Mouse (Mus musculus) megakaryocyte progenitor cell, adult 5-6 weeks (primary cell): ENCODE measurements around the gene Prdm5. TPM values are rescaled to one million over a fixed set of nuclear protein-coding genes. Genes with fewer than 3 reads are reported as not detected.

Source experiments
- ATAC-seq: replicated peaks from 2 replicates; pipeline ENCODE4 v1.8.0; 2016; ENCODE audit warnings: mild to moderate bottlenecking, moderate TSS enrichment, inconsistent platforms; ENCODE audit not compliant: poor library complexity
- total RNA-seq, 2 experiments: library from RNA; stranded (forward) in 1 of 2; stranded (reverse) in 1 of 2; fragments of 157-497, 149-512 nt in 1 of 2; fragments of 200-1000 nt in 1 of 2; gene quantifications; 2 replicates each; pipeline versions ENCODE4 v1.2.3 to v1.2.4; 2015 to 2017

The Prdm5 gene
- total RNA-seq (2015) (11.0 and 15.6 TPM in 2 replicates), total RNA-seq (2017) (13.0 and 13.9 TPM in 2 replicates)

DNA sequence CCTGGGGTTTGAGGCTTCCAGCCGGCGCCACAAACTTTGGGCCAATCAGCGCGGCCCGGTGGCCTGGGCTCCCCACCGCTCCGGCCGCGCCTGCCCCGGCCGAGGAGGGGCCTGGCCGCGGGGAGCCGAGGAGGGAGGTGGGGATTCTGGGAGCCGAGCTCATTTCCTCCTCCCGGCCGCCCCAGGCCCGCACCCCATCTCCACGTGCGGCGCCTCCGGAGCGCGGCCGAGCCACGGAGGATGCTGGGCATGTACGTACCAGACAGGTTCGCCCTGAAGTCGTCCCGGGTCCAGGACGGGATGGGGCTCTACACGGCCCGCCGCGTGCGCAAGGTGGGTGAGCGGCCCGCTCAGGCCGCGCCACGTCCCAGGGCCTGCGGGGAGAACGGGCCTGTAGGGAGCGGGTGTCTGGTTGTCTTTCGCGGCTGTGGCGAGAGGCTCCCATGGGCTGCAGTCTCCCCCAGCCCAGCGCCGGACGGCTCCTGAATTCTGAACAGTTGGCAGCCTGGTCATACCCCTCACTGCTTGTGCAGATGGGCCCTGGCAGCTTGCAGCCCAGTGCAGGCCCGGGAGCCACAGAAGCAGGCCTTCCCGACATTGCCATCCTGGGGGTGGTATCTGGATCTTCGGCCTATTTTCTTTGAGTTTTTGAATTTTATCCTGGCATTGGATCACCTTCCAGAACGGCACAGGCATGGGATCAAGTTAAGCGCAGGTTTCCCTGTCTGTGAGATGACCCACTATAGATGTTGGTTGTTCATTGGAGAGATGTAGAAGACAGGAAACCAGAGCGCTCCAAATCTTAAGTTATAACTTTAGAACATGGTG, at the start of gene Prdm5:
Gene Prdm5 (plus strand): TSS at position 128 of the 828 bp plus-strand sequence.
- ATAC-seq = peak; percentile 82

DNA sequence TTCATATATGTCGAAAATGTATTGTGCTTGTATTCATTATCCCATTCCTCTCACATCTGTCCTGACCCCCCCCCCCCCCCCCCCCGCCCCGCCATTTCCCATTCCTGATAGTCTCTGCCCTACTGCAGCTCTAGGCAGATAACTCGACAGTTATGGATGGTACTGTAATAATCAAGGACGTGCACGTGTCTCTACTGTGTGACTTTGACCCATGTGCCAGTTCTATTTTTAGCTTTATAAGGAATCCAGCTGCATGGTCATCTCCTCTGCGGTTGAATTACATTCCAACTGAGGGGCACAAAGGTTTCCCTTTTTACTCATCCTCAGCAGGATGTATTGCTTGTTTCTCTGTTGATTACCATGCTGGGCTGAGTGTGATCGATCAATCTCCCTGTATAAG, 39.3 kb upstream of the Prdm5 start:
- ATAC-seq = no peak

DNA sequence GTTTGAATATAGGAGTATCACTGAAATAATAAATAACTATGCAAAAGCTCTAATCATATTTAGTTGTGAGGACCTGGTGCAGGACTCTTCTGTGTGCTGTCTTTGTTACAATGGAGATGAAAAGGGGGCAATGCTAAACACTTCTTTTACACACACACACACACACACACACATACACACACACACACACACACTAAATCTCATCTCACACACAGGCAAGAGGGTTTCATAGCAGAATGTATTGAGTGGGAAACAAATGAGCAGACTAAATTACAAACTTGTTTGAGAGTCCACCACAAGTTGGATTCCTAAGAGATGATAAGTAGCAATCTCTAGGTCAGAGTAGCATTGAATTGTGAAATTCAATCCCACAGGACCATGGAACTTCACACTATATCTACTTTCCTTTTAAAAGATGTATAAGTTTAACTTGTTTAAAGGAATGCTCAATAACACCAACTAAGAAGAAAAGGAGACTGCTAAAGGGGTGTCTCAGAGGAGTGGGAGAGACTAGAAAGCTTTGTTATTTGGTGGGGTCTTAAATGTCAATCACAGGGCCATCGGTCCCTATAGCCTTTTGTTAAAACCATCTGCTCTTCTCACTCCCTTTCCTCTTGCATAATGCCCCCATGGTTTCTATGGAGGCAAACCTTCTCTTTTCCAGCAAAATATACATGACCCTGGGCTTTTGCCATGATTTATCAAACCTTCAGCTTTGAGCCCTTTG, 35.5 kb upstream of the Prdm5 start:
- no peak for ATAC-seq

DNA sequence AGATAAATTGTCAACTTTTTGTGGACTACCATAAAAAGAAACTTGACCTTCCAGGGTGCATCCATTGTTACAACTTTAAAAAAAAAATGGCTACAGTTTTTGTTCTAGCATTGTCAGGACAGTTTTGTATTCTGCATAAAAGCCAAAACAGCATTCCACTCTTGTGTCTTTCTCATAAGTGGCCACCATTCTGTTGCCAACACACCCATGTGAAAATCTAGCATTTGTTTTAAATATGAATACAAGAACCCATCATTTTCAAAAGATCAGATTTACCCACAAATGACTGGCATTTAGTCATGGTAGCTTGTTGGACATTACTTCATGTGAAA, 35.0 kb upstream of the Prdm5 start:
- no peak for ATAC-seq

DNA sequence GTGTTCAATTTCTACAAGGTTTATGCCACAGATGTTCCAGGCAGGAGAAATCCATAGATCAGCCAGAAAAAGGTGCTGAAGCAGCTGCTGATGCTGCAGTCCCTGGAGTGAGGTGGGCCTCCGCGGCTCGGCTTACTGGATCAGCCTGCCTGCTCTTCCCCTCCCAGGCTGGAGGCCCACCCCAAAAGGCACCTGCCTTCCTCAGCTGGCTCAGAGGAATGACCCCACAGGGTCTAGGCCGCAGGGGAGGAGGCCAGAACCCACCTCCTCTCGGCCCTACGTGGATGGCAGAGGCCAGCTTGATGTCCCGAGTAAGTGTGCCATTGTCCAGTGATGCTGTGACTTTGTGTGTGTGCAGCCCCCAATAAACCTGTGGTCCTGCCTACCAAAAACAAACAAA, 20.6 kb upstream of the Prdm5 start:
- ATAC-seq = no peak

DNA sequence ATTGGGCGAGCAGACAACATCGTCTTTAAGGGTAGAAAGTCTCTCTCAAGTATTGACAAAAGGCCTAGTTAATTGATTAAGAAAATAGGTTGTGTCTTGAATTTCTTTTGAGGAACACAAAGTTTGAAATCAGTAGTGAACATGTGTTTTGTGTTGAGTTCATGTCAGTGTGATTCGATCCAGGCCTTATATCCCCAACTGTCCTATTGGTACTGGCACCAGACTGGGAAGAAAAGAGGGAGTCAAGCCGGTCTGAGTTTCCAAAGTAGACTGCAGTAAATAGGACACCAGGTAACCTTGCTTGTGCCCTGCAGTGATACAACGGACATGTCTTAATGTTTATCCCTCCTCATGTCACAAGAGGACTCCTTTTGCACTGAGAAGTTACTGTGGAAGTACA, 19.6 kb upstream of the Prdm5 start:
- no peak for ATAC-seq

DNA sequence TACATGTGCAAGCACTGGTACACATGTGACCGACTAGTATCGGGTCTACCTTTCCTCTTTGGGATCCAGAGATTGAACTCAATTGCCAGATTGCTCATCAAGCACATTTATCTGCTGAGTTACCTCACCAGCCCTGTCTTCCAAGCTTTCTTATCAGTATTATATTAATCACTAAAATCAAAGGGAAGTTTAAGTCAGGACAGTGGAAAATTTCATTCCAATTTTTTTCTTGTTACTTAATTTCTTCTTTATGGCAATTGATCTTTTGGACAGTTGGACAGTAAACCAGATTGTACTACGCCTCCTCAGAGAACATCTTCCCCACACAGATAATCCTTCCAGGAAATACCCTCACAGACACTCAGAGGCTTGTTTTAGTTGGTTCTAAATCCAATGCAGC, 18.7 kb upstream of the Prdm5 start:
- no peak for ATAC-seq

DNA sequence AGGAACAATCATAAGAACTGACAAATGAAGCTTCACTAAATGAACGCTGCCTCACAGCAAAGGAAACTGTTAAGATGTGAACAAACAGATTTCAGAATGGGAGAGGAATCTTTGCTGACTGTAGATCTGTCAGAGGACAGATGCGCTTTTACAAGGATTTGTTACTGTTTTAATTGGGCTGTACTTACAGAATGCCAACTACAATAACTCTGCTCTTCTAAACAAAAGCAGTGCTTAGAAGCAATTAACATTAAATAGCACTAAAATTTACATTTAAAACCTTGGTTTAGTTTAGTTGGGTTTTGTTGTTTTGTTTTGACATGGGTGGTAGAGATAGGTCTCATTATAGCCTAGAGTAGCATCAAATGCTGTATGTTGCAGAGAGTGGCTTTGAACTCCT, 14.3 kb upstream of the Prdm5 start:
- no peak for ATAC-seq

DNA sequence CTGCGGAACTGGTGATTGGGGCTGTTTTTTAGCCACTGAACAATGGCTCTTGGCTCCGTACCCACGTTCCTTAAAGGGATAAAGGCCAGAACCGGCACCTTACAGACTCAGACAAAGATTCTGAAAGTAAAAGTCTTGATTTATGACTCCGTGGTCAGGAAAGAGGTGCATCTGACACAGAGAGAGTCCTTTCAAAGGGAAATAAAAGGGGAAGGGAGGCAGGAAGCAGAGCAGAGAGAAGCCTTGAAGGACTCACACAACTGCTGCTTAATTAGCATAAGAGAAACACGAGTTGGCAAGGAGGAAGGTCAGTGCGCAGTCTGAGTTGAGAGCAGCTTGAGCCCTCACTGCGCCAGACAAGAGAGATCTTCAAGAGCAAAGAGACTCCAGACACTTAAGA, 13.7 kb upstream of the Prdm5 start:
- ATAC-seq = peak; percentile 95

DNA sequence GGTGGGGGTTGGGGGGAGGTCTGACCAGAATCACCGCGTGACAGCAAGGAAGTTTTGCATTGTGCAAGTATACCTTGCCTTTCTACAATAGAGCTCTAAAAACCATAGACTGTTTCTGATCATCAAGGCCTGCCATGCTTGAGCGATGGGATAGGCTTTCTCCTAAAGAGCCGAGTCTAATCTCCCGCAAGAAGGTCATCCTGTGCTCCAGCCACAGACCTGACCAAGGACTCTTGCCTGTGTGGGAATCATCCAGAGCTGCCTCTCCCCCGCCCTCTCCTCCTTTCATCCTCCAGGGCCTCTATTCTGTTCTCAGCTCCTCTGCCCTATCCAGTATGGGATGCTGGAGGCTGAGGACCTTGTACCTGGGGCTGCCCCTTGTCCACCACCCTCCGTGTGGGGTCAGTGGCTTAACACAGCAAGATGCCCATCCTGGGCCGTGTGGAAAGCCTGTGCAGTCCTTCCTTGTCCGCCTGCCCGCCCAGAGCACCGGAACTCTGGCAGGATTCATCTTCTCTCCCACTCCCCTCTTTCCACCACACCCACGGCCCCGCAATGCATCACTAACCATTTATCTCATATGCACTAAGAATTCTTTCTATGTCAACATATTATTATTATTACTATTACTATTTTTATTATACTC, 12.9 kb upstream of the Prdm5 start:
- ATAC-seq = no peak

DNA sequence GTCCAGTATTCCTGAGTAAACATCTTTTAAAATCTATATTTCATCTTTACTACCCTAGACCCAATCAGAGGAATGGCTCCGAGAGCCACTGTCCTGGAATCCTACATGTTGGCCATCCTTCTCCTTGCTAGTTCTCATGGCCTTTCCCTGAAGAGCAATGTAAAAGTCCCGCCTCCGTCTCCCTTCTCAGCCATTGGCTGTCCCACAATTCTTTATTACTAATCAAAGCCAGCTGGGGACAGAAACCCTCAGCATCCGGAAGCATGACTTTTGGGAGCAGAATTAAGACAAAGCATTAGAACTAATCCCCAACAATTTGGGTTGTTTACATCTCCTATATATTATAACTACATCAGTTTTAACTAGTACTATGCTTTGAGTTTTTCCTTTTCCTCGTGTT, 10.9 kb upstream of the Prdm5 start:
- ATAC-seq = no peak

DNA sequence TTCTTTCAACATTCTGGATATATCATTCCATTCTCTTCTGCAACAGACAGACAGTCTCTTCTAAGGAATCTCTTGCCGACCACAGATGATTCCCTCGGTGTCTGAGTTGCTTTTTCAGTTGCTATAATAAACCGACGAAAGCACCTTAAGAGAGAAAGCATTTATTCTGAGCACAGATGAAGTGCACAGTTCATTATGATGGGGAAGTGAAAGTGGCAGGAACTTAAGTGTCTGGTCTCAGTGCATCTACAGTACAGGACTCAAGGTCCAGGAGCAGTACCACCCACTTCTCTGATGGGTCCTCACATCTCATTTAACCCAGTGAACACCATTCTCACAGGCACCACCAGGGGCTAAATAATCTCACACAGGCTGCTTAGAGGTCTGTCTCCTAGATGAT, 5.2 kb upstream of the Prdm5 start:
- ATAC-seq = peak; percentile 90

DNA sequence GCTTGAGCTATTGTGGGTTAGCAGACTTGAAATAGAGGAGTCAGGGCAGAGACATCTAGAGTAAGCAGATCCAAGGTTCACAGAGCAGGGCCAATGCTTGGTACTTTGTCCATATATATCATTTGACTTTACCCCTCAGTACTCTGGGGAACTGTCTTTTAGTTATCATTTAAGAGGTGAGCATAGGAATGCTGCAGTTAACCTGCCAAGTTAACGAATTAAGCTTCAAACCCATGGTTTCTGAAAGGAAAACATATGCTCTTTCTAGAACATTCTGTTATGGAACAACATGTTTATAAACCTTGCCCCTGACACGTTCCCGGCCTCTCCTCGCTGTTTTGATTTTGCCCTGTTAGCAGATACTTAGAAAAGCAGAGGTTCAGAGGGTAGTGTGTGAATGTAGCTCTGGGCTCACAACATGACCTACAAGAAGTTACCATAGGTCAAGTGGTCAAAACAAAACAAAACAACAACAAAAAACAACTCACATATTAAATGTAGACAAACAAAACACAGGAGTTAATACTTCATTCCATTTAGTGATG, 973 bp downstream of the Prdm5 start:
- ATAC-seq = no peak

DNA sequence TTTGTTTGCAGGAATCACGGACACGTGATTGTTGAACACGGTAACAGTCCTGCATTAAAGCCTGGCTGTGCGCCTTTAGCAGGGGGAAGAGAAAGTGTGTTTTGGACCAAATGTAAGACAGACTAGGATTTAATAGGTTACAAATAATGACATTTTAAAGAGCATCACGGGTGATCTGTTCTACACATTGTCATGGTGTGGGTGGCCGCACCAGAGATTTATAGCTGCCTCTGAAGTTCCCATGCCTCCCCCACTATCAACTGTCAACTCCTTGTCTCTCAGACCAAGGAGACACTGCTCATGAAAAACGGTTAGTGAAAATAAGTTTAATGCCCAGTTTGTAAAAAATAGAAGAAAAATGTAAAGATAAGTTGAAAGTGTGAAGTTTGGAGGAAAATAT, 2.7 kb downstream of the Prdm5 start:
- no peak for ATAC-seq

DNA sequence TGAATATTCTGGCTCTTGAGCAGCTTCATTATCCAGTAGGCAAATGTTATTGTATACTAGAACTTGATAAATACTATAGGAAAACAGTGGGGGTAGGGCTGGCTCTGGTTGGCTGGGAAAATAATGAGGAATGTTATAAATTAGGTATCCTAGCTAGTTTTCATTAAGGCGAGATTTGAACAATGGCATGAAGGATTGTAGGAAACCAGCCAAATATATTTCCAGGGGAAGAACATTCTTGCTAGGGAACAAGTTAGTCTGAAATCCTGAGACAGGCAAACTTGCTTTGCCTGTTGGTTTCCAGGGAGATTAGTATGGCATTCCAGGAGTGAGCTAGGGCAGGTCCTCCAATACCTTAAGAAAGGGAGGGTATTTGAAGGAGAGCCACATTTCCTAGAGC, 4.9 kb downstream of the Prdm5 start:
- ATAC-seq = no peak

DNA sequence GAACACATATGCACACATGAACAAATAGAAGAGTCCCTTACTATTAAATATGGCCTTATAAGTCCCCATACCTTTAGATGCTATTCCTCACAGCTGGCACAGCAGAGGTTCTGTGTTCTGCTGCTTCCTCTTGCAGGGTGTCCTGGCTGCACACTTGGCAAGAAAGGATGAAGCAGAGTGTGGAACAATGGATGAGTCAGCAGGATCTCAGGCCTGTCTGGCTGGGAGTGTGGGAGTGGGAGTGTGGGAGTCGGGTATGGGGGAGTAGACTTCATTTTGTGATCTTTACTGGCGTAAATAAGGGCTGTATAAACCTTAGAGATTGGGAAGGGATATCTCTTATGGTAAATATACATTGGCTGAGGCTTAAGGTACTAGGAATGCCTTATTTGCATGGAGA, 14.1 kb downstream of the Prdm5 start:
- no peak for ATAC-seq

DNA sequence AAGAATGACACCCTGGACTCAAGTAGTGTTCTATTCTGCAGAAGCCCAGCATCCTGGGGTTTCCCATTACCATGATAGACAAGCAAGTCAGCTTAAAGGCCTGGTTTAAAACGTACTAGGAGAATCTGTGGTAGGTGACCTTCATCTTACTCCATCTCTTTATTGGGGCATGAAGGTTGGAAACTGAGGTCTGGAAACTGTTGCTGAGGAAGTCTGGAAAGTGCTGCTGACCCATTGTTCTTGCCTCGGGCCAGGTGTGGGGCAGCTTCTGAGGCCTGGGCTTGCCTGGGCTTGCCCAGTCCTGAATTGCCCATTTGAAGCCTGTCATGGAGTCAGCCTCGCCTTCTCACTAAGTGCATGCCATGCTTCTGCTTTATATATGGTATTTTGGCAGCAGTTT, 17.8 kb downstream of the Prdm5 start:
- ATAC-seq = no peak

DNA sequence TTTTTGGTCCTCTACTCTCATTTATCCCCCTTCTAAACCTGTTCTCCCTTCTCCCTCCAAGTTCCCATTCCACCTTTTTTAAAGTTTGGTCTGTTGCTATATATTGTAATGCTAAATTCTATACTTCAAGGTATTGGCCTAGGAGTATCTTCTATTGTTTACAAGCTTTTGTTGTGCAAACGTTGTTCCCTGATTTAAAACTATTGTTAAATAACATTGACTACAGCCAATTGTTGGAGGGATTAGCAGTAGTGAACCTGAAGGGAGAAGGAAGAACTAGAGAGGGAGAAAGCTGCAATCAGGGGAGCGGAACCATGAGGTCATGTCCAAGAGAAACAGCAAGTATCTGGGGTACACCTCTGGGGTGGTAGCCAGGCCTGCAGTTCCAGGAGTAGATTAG, 18.5 kb downstream of the Prdm5 start:
- no peak for ATAC-seq

DNA sequence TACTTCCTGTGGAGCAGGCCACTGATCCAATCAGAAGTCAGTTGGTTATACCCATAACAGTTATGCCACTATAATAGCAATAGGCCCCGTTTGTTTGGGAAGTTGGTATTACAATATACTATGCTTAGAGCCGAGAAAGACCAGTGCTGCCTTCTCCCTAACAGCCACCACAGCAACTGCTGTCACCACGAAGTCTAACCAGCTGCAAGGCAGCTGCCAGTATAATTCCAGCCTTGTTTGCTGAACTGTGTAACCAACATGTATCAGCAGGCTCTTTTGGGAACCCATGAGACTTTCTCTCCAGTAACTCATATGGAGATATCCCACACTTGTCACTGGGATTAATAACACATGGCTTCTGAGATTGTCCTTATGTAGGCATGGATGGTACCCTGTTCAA, 19.6 kb downstream of the Prdm5 start:
- no peak for ATAC-seq

DNA sequence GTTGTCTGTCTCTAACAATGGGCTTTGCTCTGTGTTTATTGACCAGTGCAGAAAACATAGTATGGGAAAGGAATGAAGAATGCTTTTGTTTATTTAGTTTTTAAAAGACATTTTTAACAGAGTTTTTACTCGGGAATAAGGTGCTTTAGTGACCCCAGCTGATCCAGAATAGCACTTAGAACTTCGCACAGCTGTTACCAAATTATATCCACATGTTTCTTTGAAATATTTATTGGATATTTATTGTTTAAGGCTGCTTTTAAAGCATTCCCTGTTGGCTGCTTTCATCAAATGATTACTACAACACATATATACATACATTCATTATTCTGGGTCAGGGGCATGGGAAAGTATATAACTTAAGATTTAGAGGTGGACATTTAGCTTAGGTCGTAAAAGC, 32.9 kb downstream of the Prdm5 start:
- ATAC-seq = no peak

DNA sequence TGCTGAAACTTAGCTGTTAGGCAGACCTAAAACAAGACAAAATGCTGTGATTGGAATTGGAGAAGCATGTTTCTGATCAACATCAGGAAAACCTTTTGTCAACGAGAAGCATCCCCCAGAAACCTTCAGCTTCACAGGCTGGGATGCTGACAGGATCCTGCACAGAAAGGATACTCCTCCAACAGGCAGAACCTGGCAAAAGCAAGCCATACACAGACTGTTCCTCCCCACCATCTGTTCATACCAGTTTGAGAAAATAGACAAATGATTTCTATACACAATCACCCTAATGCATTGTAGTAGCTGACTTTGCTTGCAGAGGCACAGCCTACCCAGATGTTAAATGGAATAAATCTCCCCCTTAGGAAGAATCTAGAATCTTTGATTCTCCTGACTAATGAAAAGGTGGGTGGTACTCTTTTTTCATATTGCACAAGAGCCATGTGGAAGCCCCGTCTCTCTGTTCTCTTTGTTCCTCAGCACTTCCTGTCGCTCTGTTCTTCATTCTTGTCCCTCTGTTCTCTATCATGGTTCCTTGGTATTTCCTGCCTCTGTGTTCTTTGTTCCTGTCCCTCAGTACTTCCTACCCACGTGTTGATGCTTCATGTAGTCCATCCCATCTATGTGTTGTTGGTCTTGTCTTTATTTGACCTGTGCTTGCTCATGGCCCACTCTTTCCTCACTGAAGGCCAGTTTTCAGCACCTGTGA, 39.4 kb downstream of the Prdm5 start:
- no peak for ATAC-seq
